Mouse (Mus musculus) right cerebral cortex, postnatal 36 days (tissue): ENCODE data around the gene Ppif.

Experiments used
- DNase-seq, 2 experiments: peaks; one replicate each; pipeline ENCODE4 v3.0.0; 2022; ENCODE audit warnings: low spot score in 2 of 2, mixed read lengths in 1 of 2

Gene Ppif

GRCm38 (mm10) chr14:25695059-25695458, 1.1 kb downstream of the Ppif start:
- no peak for DNase-seq

GRCm38 (mm10) chr14:25696356-25696755, 2.4 kb downstream of the Ppif start:
- DNase-seq: no peak

GRCm38 (mm10) chr14:25701986-25702385, 8.0 kb downstream of the Ppif start:
- DNase-seq: no peak

- peak; percentile 47 to 56 for DNase-seq
These were observed 13.8 kb downstream of the Ppif start for GRCm38 (mm10) chr14:25707691-25708181.

GRCm38 (mm10) chr14:25708451-25708850, 14.5 kb downstream of the Ppif start:
- no peak for DNase-seq

- no peak for DNase-seq
These were observed 15.0 kb downstream of the Ppif start for GRCm38 (mm10) chr14:25708917-25709316.

GRCm38 (mm10) chr14:25710073-25710472, 16.1 kb downstream of the Ppif start:
- no peak for DNase-seq

- no peak for DNase-seq
These were observed 16.7 kb downstream of the Ppif start for GRCm38 (mm10) chr14:25710681-25711080.

- DNase-seq: no peak
These were observed 17.2 kb downstream of the Ppif start for GRCm38 (mm10) chr14:25711177-25711576.

- DNase-seq: no peak
These were observed 17.6 kb downstream of the Ppif start for GRCm38 (mm10) chr14:25711602-25712001.

- DNase-seq: no peak
These were observed 19.5 kb downstream of the Ppif start for GRCm38 (mm10) chr14:25713443-25713842.

GRCm38 (mm10) chr14:25716528-25716927, 22.6 kb downstream of the Ppif start:
- DNase-seq: no peak

GRCm38 (mm10) chr14:25717718-25718117, 23.8 kb downstream of the Ppif start:
- DNase-seq: no peak

- no peak for DNase-seq
These were observed 24.5 kb downstream of the Ppif start for GRCm38 (mm10) chr14:25718471-25718870.

- no peak for DNase-seq
These were observed 25.4 kb downstream of the Ppif start for GRCm38 (mm10) chr14:25719371-25719770.

GRCm38 (mm10) chr14:25720962-25721707, 27.2 kb downstream of the Ppif start:
- DNase-seq: no peak

GRCm38 (mm10) chr14:25725032-25725497, 31.1 kb downstream of the Ppif start:
- DNase-seq: peak in 1 of 2 experiments; percentile 36

- DNase-seq: no peak
These were observed 31.7 kb downstream of the Ppif start for GRCm38 (mm10) chr14:25725690-25726089.

- no peak for DNase-seq
These were observed 32.5 kb downstream of the Ppif start for GRCm38 (mm10) chr14:25726226-25727148.

- no peak for DNase-seq
These were observed 33.2 kb downstream of the Ppif start for GRCm38 (mm10) chr14:25727149-25727510.

- no peak for DNase-seq
These were observed 41.1 kb downstream of the Ppif start for GRCm38 (mm10) chr14:25734736-25735716.
